Mouse (Mus musculus): ENCODE data around the gene Olfr905. TPM values are rescaled to one million over a fixed set of nuclear protein-coding genes. Genes with fewer than 3 reads are reported as not detected.

The Olfr905 gene
- polyA plus RNA-seq (2012; rRNA removed), result not detected in 2 replicates

- H3K36me3 ChIP-seq (ENCODE audit: control insufficient read depth, insufficient read depth, low read length), result no peaks in the 10 kb centered on the region
- TF ChIP-seq CTCF (IDR thresholded peaks at IDR 0.05; ENCODE audit: borderline replicate concordance, control insufficient read depth, extremely low read depth, insufficient read depth, low read length, poor library complexity), result no peak
- no peak for TF ChIP-seq POLR2A (IDR thresholded peaks at IDR 0.05; ENCODE audit: control insufficient read depth, extremely low read depth, insufficient read depth, low read length, poor library complexity)
- H3K27me3 ChIP-seq (ENCODE audit: control insufficient read depth, insufficient read depth, low read length), result no peaks in the 10 kb centered on the region
- H3K4me1 ChIP-seq (replicated peaks; ENCODE audit: control insufficient read depth, insufficient read depth, low read length), result no peaks in the 10 kb centered on the region
- no peak for DNase-seq
- H3K4me3 ChIP-seq (ENCODE audit: control insufficient read depth, insufficient read depth, low read length), result no peak within 1 kb of the TSS
- H3K27ac ChIP-seq (ENCODE audit: control insufficient read depth, insufficient read depth, low read length), result no peak within 1 kb of the TSS
These were observed at the start of gene Olfr905 for GRCm38 (mm10) chr9:38470807-38471206. Gene Olfr905, plus strand, starts transcription at chr9:38471107.

GRCm38 (mm10) chr9:38423801-38424200 is 47.1 kb upstream of the Olfr905 start:
- Histone ChIP-seq H3K36me3 (ENCODE audit: control insufficient read depth, insufficient read depth, low read length) (no peaks in the 10 kb centered on the region), H3K4me3 (ENCODE audit: control insufficient read depth, insufficient read depth, low read length) (no peak overlapping the region), H3K27me3 (ENCODE audit: control insufficient read depth, insufficient read depth, low read length) (no peaks in the 10 kb centered on the region), H3K27ac (ENCODE audit: control insufficient read depth, insufficient read depth, low read length) (no peak overlapping the region), H3K4me1 (replicated peaks; ENCODE audit: control insufficient read depth, insufficient read depth, low read length) (no peaks in the 10 kb centered on the region)
- TF ChIP-seq POLR2A (IDR thresholded peaks at IDR 0.05; ENCODE audit: control insufficient read depth, extremely low read depth, insufficient read depth, low read length, poor library complexity) (no peak), CTCF (IDR thresholded peaks at IDR 0.05; ENCODE audit: borderline replicate concordance, control insufficient read depth, extremely low read depth, insufficient read depth, low read length, poor library complexity) (no peak)
- DNase-seq, result no peak

GRCm38 (mm10) chr9:38427026-38427425 is 43.9 kb upstream of the Olfr905 start:
- no peak for TF ChIP-seq POLR2A (IDR thresholded peaks at IDR 0.05; ENCODE audit: control insufficient read depth, extremely low read depth, insufficient read depth, low read length, poor library complexity)
- TF ChIP-seq CTCF (IDR thresholded peaks at IDR 0.05; ENCODE audit: borderline replicate concordance, control insufficient read depth, extremely low read depth, insufficient read depth, low read length, poor library complexity), result no peak
- Histone ChIP-seq H3K4me1 (replicated peaks; ENCODE audit: control insufficient read depth, insufficient read depth, low read length) (no peaks in the 10 kb centered on the region), H3K4me3 (ENCODE audit: control insufficient read depth, insufficient read depth, low read length) (no peak overlapping the region), H3K36me3 (ENCODE audit: control insufficient read depth, insufficient read depth, low read length) (no peaks in the 10 kb centered on the region), H3K27ac (ENCODE audit: control insufficient read depth, insufficient read depth, low read length) (no peak overlapping the region), H3K27me3 (ENCODE audit: control insufficient read depth, insufficient read depth, low read length) (no peaks in the 10 kb centered on the region)
- DNase-seq, result no peak
- 40% methylated on average over 1 of the region's 1 CpGs for WGBS

- H3K4me3 ChIP-seq (ENCODE audit: control insufficient read depth, insufficient read depth, low read length), result no peak within 1 kb of the TSS
- no peaks in the 10 kb centered on the region for H3K4me1 ChIP-seq (replicated peaks; ENCODE audit: control insufficient read depth, insufficient read depth, low read length)
- DNase-seq, result no peak
- WGBS, result 81% methylated on average over 1 of the region's 1 CpGs
- H3K27me3 ChIP-seq (ENCODE audit: control insufficient read depth, insufficient read depth, low read length), result no peaks in the 10 kb centered on the region
- H3K27ac ChIP-seq (ENCODE audit: control insufficient read depth, insufficient read depth, low read length), result no peak within 1 kb of the TSS
- no peaks in the 10 kb centered on the region for H3K36me3 ChIP-seq (ENCODE audit: control insufficient read depth, insufficient read depth, low read length)
- TF ChIP-seq CTCF (IDR thresholded peaks at IDR 0.05; ENCODE audit: borderline replicate concordance, control insufficient read depth, extremely low read depth, insufficient read depth, low read length, poor library complexity) (no peak), POLR2A (IDR thresholded peaks at IDR 0.05; ENCODE audit: control insufficient read depth, extremely low read depth, insufficient read depth, low read length, poor library complexity) (no peak)
These were observed 41.8 kb upstream of the Olfr905 start, which contains the start of gene Olfr901 for GRCm38 (mm10) chr9:38429155-38429554. Gene Olfr901, plus strand, starts transcription at chr9:38429455.

- TF ChIP-seq CTCF (IDR thresholded peaks at IDR 0.05; ENCODE audit: borderline replicate concordance, control insufficient read depth, extremely low read depth, insufficient read depth, low read length, poor library complexity), result no peak
- no peak for TF ChIP-seq POLR2A (IDR thresholded peaks at IDR 0.05; ENCODE audit: control insufficient read depth, extremely low read depth, insufficient read depth, low read length, poor library complexity)
- WGBS, result 92% methylated on average over 5 of the region's 5 CpGs
- no peak for DNase-seq
These were observed 23.6 kb upstream of the Olfr905 start, which contains the start of gene Olfr902 for GRCm38 (mm10) chr9:38447352-38447751. Gene Olfr902, plus strand, starts transcription at chr9:38447652.

GRCm38 (mm10) chr9:38462844-38463243 is 8.1 kb upstream of the Olfr905 start, which contains the start of gene Olfr904:
Gene Olfr904, plus strand, starts transcription at chr9:38463144.
- no peak for DNase-seq
- Histone ChIP-seq H3K27me3 (ENCODE audit: control insufficient read depth, insufficient read depth, low read length) (no peaks in the 10 kb centered on the region), H3K4me1 (replicated peaks; ENCODE audit: control insufficient read depth, insufficient read depth, low read length) (no peaks in the 10 kb centered on the region), H3K4me3 (ENCODE audit: control insufficient read depth, insufficient read depth, low read length) (no peak within 1 kb of the TSS), H3K27ac (ENCODE audit: control insufficient read depth, insufficient read depth, low read length) (no peak within 1 kb of the TSS), H3K36me3 (ENCODE audit: control insufficient read depth, insufficient read depth, low read length) (no peaks in the 10 kb centered on the region)
- TF ChIP-seq CTCF (IDR thresholded peaks at IDR 0.05; ENCODE audit: borderline replicate concordance, control insufficient read depth, extremely low read depth, insufficient read depth, low read length, poor library complexity), result no peak
- TF ChIP-seq POLR2A (IDR thresholded peaks at IDR 0.05; ENCODE audit: control insufficient read depth, extremely low read depth, insufficient read depth, low read length, poor library complexity), result no peak

More at GRCm38 (mm10) chr9:38447352-38447751, 23.6 kb upstream of the Olfr905 start, which contains the start of gene Olfr902:
- H3K4me1 ChIP-seq (replicated peaks; ENCODE audit: control insufficient read depth, insufficient read depth, low read length), result no peaks in the 10 kb centered on the region
- H3K36me3 ChIP-seq (ENCODE audit: control insufficient read depth, insufficient read depth, low read length), result no peaks in the 10 kb centered on the region
- no peaks in the 10 kb centered on the region for H3K27me3 ChIP-seq (ENCODE audit: control insufficient read depth, insufficient read depth, low read length)
- no peak within 1 kb of the TSS for H3K4me3 ChIP-seq (ENCODE audit: control insufficient read depth, insufficient read depth, low read length)
- H3K27ac ChIP-seq (ENCODE audit: control insufficient read depth, insufficient read depth, low read length), result no peak within 1 kb of the TSS

- no peak for TF ChIP-seq POLR2A (IDR thresholded peaks at IDR 0.05; ENCODE audit: control insufficient read depth, extremely low read depth, insufficient read depth, low read length, poor library complexity)
- TF ChIP-seq CTCF (IDR thresholded peaks at IDR 0.05; ENCODE audit: borderline replicate concordance, control insufficient read depth, extremely low read depth, insufficient read depth, low read length, poor library complexity), result no peak
- Histone ChIP-seq H3K36me3 (ENCODE audit: control insufficient read depth, insufficient read depth, low read length) (no peaks in the 10 kb centered on the region), H3K27ac (ENCODE audit: control insufficient read depth, insufficient read depth, low read length) (no peak within 1 kb of the TSS), H3K4me1 (replicated peaks; ENCODE audit: control insufficient read depth, insufficient read depth, low read length) (no peaks in the 10 kb centered on the region), H3K4me3 (ENCODE audit: control insufficient read depth, insufficient read depth, low read length) (no peak within 1 kb of the TSS), H3K27me3 (ENCODE audit: control insufficient read depth, insufficient read depth, low read length) (no peaks in the 10 kb centered on the region)
- DNase-seq, result no peak
- WGBS, result 68% methylated on average over 3 of the region's 3 CpGs
These were observed 15.9 kb downstream of the Olfr905 start, which contains the start of gene Olfr906 for GRCm38 (mm10) chr9:38486785-38487184. Gene Olfr906, plus strand, starts transcription at chr9:38487085.

Measured in thymus, adult 2 months (tissue).